Mouse (Mus musculus): ENCODE results near the gene Krt36. TPM values are rescaled to one million over a fixed set of nuclear protein-coding genes. Genes with fewer than 3 reads are reported as not detected.

The Krt36 gene
- total RNA-seq, 2 experiments from 2014 or later, result not detected

DNA sequence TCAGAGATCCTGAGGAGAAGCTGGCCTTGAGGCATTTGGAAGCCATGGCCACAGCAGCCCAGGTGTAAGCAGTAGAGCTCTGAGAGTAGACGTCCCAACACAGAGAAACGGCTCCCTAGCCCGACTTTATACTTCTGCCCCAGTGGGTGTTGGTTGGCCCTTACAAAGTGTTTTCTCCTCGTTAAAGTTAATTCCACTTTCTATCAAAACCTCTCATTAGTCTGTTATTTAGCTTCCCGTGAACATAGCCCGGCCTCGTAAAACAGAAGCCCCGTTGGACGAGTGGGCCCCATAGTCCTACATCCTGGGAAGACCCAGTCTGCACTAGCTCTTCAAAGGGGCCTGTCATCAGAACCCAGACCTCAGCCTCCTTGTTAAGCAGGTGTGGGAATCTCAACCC lies 9.3 kb downstream of the Krt36 start, which contains the start of gene Krt35:
Krt35 (minus strand) TSS at position 101 of the 400 bp plus-strand sequence.
- no peak for DNase-seq
- intact Hi-C loops (cut with DNase I; ENCODE audit: low total_unique reads), result no loop called here

DNA sequence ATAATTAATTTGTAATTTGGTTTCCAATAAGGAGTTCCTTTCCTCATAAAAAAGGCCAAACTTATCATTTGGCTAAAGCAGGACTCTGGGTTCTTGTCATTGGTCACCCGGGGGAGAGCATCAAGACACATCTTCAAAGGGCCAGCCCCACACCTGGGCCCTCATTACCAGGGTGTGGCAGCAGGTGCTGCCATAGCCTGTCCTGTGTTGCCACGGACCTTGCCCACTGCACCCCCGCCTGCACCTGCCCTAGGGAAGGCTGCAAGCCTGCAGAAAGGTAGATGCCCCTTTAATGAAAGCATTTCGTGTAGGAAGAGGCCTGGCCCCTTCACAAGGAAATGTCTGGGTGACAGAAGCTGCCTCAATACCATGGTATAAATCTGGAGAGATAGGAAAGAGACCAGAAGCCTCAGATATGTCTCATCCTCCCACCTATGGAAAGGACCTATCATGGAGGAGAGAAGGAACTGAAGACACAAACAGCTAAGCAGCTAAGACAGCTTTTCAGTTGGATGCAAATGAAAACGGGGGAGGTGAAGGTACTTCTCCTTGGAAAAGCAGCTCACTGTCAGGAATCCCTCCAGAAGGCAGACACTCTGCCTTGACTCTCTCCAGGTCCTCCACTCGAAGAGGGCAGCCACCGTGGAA lies 16.9 kb downstream of the Krt36 start:
- intact Hi-C loops (cut with DNase I; ENCODE audit: low total_unique reads), result no loop called here
- no peak for DNase-seq

GRCm38 (mm10) chr11:100087861-100088260 lies 17.6 kb downstream of the Krt36 start, which contains the start of gene Krt32:
Gene Krt32 (minus strand): TSS chr11:100088226.
- no peak for DNase-seq
- intact Hi-C loops (cut with DNase I; ENCODE audit: low total_unique reads), result no loop called here

DNA sequence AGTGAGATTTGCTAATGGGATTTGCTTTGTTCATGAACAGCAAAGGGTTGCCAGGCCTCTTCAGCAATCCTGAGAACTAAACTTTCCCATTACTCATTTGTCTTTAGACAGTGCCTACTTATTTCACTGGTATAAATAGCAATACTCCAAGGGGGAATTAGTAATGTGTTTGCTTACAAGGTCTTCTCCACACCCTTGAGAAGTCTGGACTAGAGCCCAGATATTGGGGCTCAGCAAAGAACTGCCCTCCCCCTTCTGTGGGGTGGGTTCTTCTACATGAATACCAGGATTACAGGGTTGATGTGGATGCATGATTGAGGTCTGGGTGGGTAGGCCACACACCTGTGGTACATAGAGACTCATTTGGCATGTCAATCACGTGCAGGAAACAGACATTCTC lies 31.6 kb downstream of the Krt36 start:
- intact Hi-C loops (cut with DNase I; ENCODE audit: low total_unique reads), result no loop called here
- DNase-seq, result no peak

DNA sequence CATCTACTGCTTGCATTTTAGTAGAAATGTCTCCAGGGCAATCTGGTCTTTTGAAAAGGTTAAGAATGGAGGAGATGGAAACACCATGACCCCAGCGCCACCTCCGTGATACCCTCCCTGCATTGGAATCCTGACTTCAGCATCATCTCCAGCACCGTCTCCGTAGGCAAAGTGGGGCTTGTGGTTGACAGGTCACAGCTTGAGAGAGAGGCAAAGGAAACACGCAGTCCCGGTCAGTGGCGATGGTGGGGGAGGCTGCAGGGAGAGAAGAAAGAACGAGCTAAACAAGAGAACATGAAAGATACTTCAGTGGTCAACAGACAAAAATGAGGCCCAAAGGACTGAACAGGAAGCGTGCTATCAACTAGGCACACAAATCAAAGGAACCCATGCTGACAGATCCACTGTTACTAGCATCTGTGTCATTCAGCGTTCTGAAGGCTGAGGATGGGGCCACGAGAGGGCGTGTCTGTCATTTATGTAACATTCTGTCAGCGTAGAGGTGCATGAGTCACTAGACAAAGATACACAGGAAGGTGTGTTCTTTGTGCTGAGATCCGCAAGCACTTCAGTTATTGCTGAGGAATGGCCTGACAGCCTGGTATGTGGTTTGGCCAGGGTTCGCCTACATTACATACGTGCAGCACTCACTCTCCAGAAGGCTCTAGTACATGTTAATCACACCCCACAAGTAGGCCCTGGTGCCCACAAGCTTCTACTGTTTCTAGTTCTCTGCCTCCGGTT lies 38.0 kb downstream of the Krt36 start:
- intact Hi-C loops (cut with DNase I; ENCODE audit: low total_unique reads), result no loop called here
- DNase-seq, result no peak

- no peak for DNase-seq
- intact Hi-C loops (cut with DNase I; ENCODE audit: low total_unique reads), result no loop called here
Observed at GRCm38 (mm10) chr11:100066236-100067010, 39.0 kb downstream of the Krt36 start.

GRCm38 (mm10) chr11:100058875-100059274 lies 46.6 kb downstream of the Krt36 start:
- no peak for DNase-seq
- intact Hi-C loops (cut with DNase I; ENCODE audit: low total_unique reads), result no loop called here

DNA sequence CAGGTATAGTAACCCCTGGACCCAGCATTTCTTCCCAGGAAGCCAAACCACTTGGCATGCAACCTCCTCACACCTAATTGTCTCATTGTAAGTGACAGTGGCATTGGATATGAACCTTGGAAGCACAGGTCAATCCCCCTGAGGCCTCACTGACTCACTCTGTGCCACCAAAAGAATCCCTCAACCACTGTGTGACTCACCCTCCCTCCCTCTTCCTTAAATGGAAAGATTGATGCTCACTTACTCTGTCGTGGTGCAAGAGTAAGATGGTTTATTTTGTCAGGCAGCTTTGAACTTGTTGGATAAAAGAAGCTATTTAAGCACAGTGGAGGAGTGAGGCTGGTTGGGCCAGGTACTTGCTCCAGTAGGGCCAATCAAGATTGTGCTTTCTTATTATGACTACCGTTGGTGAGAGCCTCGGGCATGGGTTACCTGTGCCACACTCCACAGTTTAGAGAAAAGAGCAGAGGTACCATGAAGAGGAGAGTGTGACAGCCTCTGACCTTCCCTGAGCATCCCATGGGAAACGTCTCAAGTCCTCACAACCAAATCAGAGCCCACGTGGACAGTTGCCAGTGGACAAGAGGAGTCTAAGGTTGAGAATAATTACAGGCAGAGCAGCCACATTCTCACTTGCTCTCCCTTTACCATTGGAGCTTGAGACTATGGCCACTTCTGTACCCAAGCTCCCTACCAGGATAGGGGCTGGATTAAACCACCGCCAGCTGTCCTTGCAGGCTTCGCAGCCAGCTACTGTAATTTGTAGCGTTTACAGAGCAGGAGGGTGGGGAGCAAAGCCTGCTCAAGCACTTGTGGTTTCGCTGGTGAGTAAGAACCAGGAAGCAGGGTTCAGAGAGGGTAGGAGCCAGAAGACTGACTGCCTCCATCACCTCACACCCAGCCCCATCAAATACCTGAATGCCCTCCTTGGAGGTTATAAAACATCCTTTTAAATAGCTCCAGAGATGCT lies 49.5 kb downstream of the Krt36 start:
- intact Hi-C loops (cut with DNase I; ENCODE audit: low total_unique reads), result no loop called here
- DNase-seq, result no peak

Other genes starting within 250 kb of the Krt36 start
- gene Gm11568, start 247.7 kb downstream of the Krt36 start, total RNA-seq (2021), result not detected
- not detected for gene Gm11559, start 241.2 kb downstream of the Krt36 start, total RNA-seq (2021)
- gene Krtap9-1, start 232.2 kb downstream of the Krt36 start, total RNA-seq (2021), result not detected
- not detected for gene Gm11567, start 226.4 kb downstream of the Krt36 start, total RNA-seq (2021)
- gene Krtap31-1, start 197.7 kb downstream of the Krt36 start, total RNA-seq (2021), result not detected
- not detected for gene Gm11565, start 190.9 kb downstream of the Krt36 start, total RNA-seq (2021)
- not detected for gene Krtap31-2, start 169.3 kb downstream of the Krt36 start, total RNA-seq (2021)
- gene Krtap9-5, start 157.2 kb downstream of the Krt36 start, total RNA-seq (2021), result not detected
- gene Krtap29-1, start 126.6 kb downstream of the Krt36 start, total RNA-seq (2021), result not detected
- gene Krtap16-1, start 119.0 kb downstream of the Krt36 start, total RNA-seq (2021), result not detected
- not detected for gene Krtap17-1, start 111.6 kb downstream of the Krt36 start, total RNA-seq (2021)
- gene Krt33a, start 89.4 kb downstream of the Krt36 start, total RNA-seq (2021), result under 1 TPM in 1 of 2 experiments, not detected in 1; 0.16 TPM
- gene Krt33b, start 75.8 kb downstream of the Krt36 start, total RNA-seq (2021), result under 1 TPM in 1 of 2 experiments, not detected in 1; 0.31 TPM
- gene Krt34, start 64.1 kb downstream of the Krt36 start, total RNA-seq (2021), result not detected
- not detected for gene Krt31, start 55.1 kb downstream of the Krt36 start, total RNA-seq (2021)
- gene Krt32, start 17.4 kb downstream of the Krt36 start, total RNA-seq (2021), result not detected
- gene Krt35, start 9.4 kb downstream of the Krt36 start, total RNA-seq (2021), result not detected
- not detected for gene Krt13, start 15.9 kb upstream of the Krt36 start, total RNA-seq (2021)
- gene Krt15, start 30.3 kb upstream of the Krt36 start, total RNA-seq (2021), result not detected
- under 1 TPM; 0.38 to 0.51 TPM for gene Krt19, start 43.0 kb upstream of the Krt36 start, total RNA-seq (2021)
- not detected for gene Krt9, start 87.6 kb upstream of the Krt36 start, total RNA-seq (2021)
- not detected for gene Krt14, start 101.9 kb upstream of the Krt36 start, total RNA-seq (2021)
- not detected for gene Krt16, start 143.3 kb upstream of the Krt36 start, total RNA-seq (2021)
- not detected for gene Krt17, start 155.4 kb upstream of the Krt36 start, total RNA-seq (2021)
- gene Krt42, start 164.2 kb upstream of the Krt36 start, total RNA-seq (2021), result not detected
- gene Eif1, start 214.3 kb upstream of the Krt36 start, total RNA-seq (2021), result 100 to 1,000 TPM; 781 to 791 TPM
- not detected for gene Gast, start 228.8 kb upstream of the Krt36 start, total RNA-seq (2021)